Mouse (Mus musculus): ENCODE results near the gene Eid3.

DNA sequence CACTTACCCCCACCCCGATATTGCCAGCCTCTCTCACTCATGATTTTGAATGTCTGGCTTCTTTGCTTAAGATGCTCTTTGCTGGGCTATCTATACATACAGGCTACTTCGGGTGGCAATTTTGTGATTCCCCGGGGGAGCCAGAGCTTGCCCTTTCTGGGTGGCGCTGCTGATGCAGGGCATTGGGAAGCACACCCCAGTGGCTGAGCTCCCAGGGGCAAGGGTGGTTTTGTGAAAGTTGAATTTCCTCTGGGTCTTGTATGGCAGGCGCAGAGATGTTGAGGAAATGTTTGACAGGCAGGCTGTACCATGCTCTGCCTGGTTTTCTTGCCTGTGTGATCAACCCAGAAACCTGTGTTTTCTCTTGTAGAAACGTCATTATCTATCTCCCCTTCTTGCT, 47.8 kb upstream of the Eid3 start:
- TF ChIP-seq POLR2A (IDR thresholded peaks at IDR 0.05; ENCODE audit: extremely low read depth, insufficient read depth, low read length) (no peak), CTCF (IDR thresholded peaks at IDR 0.05; ENCODE audit: low read depth, low read length) (no peak)
